Mouse (Mus musculus) embryonic facial prominence, embryonic 13.5 days (tissue): ENCODE measurements at regions not wholly inside any gene's neighbourhood (a gene's known extent, or its start where the extent isn't known, plus 50 kb on each side); places are given as distances from the start of the nearest gene placed in this dataset.
A peak's percentile ranks its signal among the peaks of the same experiment; 100 is the strongest.

Experiments used
- ATAC-seq: fragments of 200-750 bp; cut with Nextera tagmentation; 2 replicates; pipeline ENCODE4 v1.8.0; 2017; ENCODE audit warnings: low read depth; ENCODE audit not compliant: insufficient number of reproducible peaks, insufficient read depth, low FRiP score, low TSS enrichment
- H3K27ac ChIP-seq: fragments of 300-500 bp; sonication (generic); 2 replicates; pipeline ENCODE4 v1.5.1; 2015; ENCODE audit warnings: moderate library complexity, mild to moderate bottlenecking, inconsistent platforms
- H3K27me3 ChIP-seq: fragments of 300-500 bp; sonication (generic); 2 replicates; pipeline ENCODE4 v1.6.1; 2015; ENCODE audit warnings: mild to moderate bottlenecking, inconsistent platforms
- H3K36me3 ChIP-seq: fragments of 300-500 bp; sonication (generic); 2 replicates; pipeline ENCODE4 v1.6.1; 2015; ENCODE audit warnings: mild to moderate bottlenecking, inconsistent platforms
- H3K4me1 ChIP-seq: fragments of 300-500 bp; sonication (generic); 2 replicates; pipeline ENCODE4 v1.6.1; 2015; ENCODE audit warnings: inconsistent platforms
- H3K4me2 ChIP-seq: fragments of 300-500 bp; sonication (generic); 2 replicates; pipeline ENCODE4 v1.6.1; 2015; ENCODE audit warnings: moderate library complexity, mild to moderate bottlenecking, inconsistent platforms
- H3K4me3 ChIP-seq: fragments of 300-500 bp; sonication (generic); 2 replicates; pipeline ENCODE4 v1.5.1; 2015; ENCODE audit warnings: mild to moderate bottlenecking, inconsistent platforms
- H3K9ac ChIP-seq: fragments of 300-500 bp; sonication (generic); 2 replicates; pipeline ENCODE4 v1.6.1; 2015; ENCODE audit warnings: mild to moderate bottlenecking, inconsistent platforms
- H3K9me3 ChIP-seq: fragments of 300-500 bp; sonication (generic); 2 replicates; pipeline ENCODE4 v1.6.1; 2016; ENCODE audit warnings: inconsistent platforms
- WGBS: fragments of 180-500 bp; shearing (Covaris S2); methylation state at CpG from one replicate; pipeline ENCODE4 v1.1.7; 2015; ENCODE audit warnings: mixed read lengths; 5-methylcytosine and 5-hydroxymethylcytosine counted together

DNA sequence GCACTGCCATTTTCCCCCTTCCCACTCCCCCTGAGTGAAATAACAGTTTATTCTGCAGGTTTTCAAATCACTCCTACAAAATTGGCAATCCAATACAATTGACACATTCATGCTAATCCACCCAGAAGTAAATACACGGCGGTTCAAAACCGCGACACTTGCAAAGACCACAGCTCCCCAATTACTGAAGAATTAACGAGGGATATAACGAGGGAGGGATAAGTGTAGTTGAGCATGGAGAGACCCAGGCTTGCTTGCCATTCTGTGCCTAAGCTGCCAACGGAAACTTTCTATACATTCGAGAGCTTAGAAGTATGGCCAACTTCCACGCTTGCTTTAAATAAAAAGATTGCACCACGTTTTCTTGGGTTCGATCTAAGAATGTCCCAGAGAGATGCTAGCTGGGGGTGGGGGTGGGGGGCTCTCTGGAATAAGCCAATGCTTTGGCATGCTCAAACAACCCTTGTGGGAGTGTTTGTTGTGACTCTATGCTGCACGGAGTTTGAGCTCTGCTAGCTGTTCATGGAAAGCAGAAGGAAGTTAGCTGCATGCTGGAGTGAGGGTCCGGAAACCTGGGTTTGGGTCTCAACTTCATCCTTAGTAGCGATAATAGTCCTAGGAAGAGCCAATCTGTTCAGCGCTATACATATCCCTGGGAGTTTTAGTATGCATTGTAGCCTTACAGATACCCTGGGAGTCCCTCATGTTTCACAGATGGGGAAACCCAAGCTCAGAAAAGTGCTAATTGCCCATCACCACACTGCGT, 98.9 kb upstream of the Nrbf2 start:
- WGBS: 84% methylated on average over 16 of the region's 16 CpGs

GRCm38 (mm10) chr10:67384568-67384958, 99.5 kb upstream of the Nrbf2 start:
- Histone ChIP-seq H3K27ac (no peak overlapping the region), H3K4me1 (no peaks in the 10 kb centered on the region), H3K4me3 (no peak overlapping the region), H3K36me3 (no peaks in the 10 kb centered on the region), H3K27me3 (no peaks in the 10 kb centered on the region), H3K9ac (no peak overlapping the region), H3K9me3 (no peaks in the 10 kb centered on the region), H3K4me2 (no peak overlapping the region)
- WGBS: 44% methylated on average over 4 of the region's 4 CpGs
- ATAC-seq: no peak

More for the DNA sequence above, 98.9 kb upstream of the Nrbf2 start:
- Histone ChIP-seq H3K27ac (no peak overlapping the region), H3K4me1 (no peaks in the 10 kb centered on the region), H3K4me2 (no peak overlapping the region), H3K36me3 (no peaks in the 10 kb centered on the region), H3K4me3 (no peak overlapping the region), H3K9ac (no peak overlapping the region), H3K9me3 (no peaks in the 10 kb centered on the region), H3K27me3 (no peaks in the 10 kb centered on the region)
- no peak for ATAC-seq

GRCm38 (mm10) chr10:67385966-67386365, 100.9 kb upstream of the Nrbf2 start:
- ATAC-seq: no peak
- 85% methylated on average over 5 of the region's 5 CpGs for WGBS

DNA sequence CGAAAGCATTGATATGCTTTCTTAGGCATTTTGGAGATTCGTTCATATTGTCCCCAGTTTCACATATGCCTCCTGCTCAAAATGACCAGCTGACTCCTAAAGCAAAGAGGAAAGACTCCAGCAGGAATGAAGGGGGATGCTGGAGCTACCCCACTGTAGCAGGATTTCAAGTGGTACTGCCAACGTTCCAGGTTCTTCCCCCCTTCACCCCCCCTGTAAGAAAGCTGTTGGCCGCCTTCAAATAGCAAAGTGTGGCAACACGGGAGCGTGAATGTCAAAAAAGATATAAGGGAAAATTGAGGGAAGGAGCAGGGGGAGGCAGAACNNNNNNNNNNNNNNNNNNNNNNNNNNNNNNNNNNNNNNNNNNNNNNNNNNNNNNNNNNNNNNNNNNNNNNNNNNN, 103.7 kb upstream of the Nrbf2 start:
- no peaks in the 10 kb centered on the region for H3K9me3 ChIP-seq
- H3K4me2 ChIP-seq: no peak overlapping the region
- H3K9ac ChIP-seq: no peak overlapping the region
- ATAC-seq: no peak
- no peaks in the 10 kb centered on the region for H3K4me1 ChIP-seq
- WGBS: 52% methylated on average over 6 of the region's 6 CpGs
- H3K27ac ChIP-seq: no peak overlapping the region
- H3K36me3 ChIP-seq: no peaks in the 10 kb centered on the region
- H3K27me3 ChIP-seq: no peaks in the 10 kb centered on the region
- H3K4me3 ChIP-seq: no peak overlapping the region

More at GRCm38 (mm10) chr10:67385966-67386365, 100.9 kb upstream of the Nrbf2 start:
- Histone ChIP-seq H3K36me3 (no peaks in the 10 kb centered on the region), H3K27me3 (no peaks in the 10 kb centered on the region), H3K4me1 (no peaks in the 10 kb centered on the region), H3K9me3 (no peaks in the 10 kb centered on the region), H3K9ac (no peak overlapping the region), H3K4me3 (no peak overlapping the region), H3K27ac (no peak overlapping the region), H3K4me2 (no peak overlapping the region)

DNA sequence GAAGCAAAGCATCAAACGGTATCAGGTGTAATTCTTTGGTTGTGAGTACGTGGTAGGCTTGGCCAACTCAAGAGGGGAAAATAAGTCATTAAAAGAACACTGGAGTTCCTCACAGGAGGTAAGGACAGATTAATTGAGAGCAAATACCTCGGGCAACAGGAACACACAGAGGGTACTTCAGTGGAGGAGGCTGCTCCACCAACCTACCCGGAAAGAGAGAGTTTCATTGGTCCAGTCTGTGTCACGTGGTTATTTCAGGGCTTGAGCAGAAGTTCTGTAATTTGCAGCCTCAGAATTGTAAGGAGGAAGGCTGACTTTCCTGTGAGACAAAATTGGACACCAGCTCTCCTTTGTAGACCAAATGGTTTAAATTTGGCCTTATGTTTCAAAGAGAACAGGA, 115.3 kb upstream of the Nrbf2 start:
- 51% methylated on average over 5 of the region's 5 CpGs for WGBS
- Histone ChIP-seq H3K9me3 (no peaks in the 10 kb centered on the region), H3K4me2 (no peak overlapping the region), H3K4me1 (peaks cover 17% of the 10 kb centered on the region), H3K9ac (no peak overlapping the region), H3K4me3 (no peak overlapping the region), H3K36me3 (no peaks in the 10 kb centered on the region), H3K27me3 (no peaks in the 10 kb centered on the region), H3K27ac (no peak overlapping the region)
- ATAC-seq: no peak

- WGBS: 18% methylated on average over 6 of the region's 6 CpGs
- Histone ChIP-seq H3K9ac (no peak overlapping the region), H3K27ac (no peak overlapping the region), H3K4me3 (no peak overlapping the region), H3K9me3 (no peaks in the 10 kb centered on the region), H3K36me3 (no peaks in the 10 kb centered on the region), H3K4me2 (no peak overlapping the region), H3K27me3 (no peaks in the 10 kb centered on the region), H3K4me1 (peaks cover 10% of the 10 kb centered on the region)
- ATAC-seq: no peak
These were observed 116.3 kb upstream of the Nrbf2 start for GRCm38 (mm10) chr10:67401409-67401808.

- H3K9ac ChIP-seq: no peak overlapping the region
- H3K27me3 ChIP-seq: no peaks in the 10 kb centered on the region
- no peaks in the 10 kb centered on the region for H3K9me3 ChIP-seq
- no peak for ATAC-seq
- H3K27ac ChIP-seq: no peak overlapping the region
- 88% methylated on average over 8 of the region's 8 CpGs for WGBS
- H3K4me2 ChIP-seq: no peak overlapping the region
- H3K4me3 ChIP-seq: no peak overlapping the region
- no peaks in the 10 kb centered on the region for H3K4me1 ChIP-seq
- H3K36me3 ChIP-seq: no peaks in the 10 kb centered on the region
These were observed 117.7 kb upstream of the Egr2 start for GRCm38 (mm10) chr10:67417529-67417928.

GRCm38 (mm10) chr10:67420761-67421160, 114.5 kb upstream of the Egr2 start:
- no peaks in the 10 kb centered on the region for H3K9me3 ChIP-seq
- H3K27me3 ChIP-seq: no peaks in the 10 kb centered on the region
- H3K4me3 ChIP-seq: no peak overlapping the region
- WGBS: 74% methylated on average over 5 of the region's 5 CpGs
- ATAC-seq: no peak
- no peak overlapping the region for H3K9ac ChIP-seq
- no peaks in the 10 kb centered on the region for H3K36me3 ChIP-seq
- H3K4me1 ChIP-seq: no peaks in the 10 kb centered on the region
- H3K4me2 ChIP-seq: no peak overlapping the region
- no peak overlapping the region for H3K27ac ChIP-seq

GRCm38 (mm10) chr10:67425407-67425806, 109.9 kb upstream of the Egr2 start:
- Histone ChIP-seq H3K36me3 (no peaks in the 10 kb centered on the region), H3K4me1 (peaks cover 9% of the 10 kb centered on the region), H3K9me3 (no peaks in the 10 kb centered on the region), H3K27me3 (no peaks in the 10 kb centered on the region), H3K4me3 (no peak overlapping the region), H3K4me2 (no peak overlapping the region), H3K9ac (no peak overlapping the region), H3K27ac (no peak overlapping the region)
- ATAC-seq: no peak
- WGBS: 97% methylated on average over 6 of the region's 6 CpGs

GRCm38 (mm10) chr10:67427220-67427619, 108.1 kb upstream of the Egr2 start:
- no peak overlapping the region for H3K27ac ChIP-seq
- peaks cover 9% of the 10 kb centered on the region for H3K4me1 ChIP-seq
- no peaks in the 10 kb centered on the region for H3K36me3 ChIP-seq
- WGBS: 24% methylated on average over 10 of the region's 10 CpGs
- no peaks in the 10 kb centered on the region for H3K27me3 ChIP-seq
- no peaks in the 10 kb centered on the region for H3K9me3 ChIP-seq
- ATAC-seq: no peak
- no peak overlapping the region for H3K4me3 ChIP-seq
- H3K4me2 ChIP-seq: peak overlapping the region; percentile 22
- H3K9ac ChIP-seq: no peak overlapping the region

DNA sequence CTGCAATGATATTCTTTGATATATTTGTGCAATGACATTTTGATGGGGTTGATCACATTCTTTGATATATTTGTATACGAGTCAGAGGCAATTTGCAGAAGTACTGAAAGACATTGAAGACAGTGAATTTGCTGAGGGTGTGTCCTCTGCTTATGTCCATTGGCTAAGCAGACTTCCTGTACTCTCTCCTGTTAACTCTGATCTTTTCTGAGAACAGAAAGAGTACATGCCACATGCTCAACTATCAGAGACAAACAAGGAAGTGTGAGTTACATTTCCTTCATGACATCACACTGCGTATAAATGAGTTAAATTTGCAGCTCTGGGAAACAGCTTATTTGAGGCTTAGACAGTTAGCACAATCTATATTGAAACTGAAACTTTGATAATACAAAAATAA, 104.5 kb upstream of the Egr2 start:
- ATAC-seq: no peak
- 88% methylated on average over 2 of the region's 2 CpGs for WGBS
- H3K9me3 ChIP-seq: no peaks in the 10 kb centered on the region

DNA sequence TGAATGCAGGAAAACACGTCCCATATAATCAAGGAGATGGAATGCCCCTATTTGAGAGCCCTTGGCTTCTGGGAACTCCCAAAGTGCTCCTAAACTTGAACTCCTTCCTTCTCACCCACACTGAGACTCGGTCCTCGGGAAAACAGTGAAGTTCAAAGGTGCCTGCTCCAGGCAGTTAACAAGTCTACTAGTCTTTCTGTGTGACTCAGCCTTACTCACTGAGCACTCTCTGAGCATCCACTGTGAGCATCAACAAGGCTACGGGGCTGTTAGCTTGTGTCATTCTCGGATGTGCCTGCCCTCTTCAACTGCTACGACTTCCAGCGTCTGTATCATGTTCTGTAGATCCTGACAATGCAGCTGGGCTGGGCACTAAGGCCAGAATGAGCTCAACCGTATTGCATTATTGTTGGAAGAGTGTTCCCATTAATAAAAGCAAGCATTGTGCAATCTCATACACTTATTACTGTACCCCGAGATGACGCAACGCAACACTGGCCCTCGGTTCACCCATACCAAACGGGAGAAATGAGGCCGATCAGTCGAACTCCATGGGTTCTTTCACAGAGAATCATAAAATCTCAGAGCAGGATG, 96.1 kb upstream of the Egr2 start:
- no peak for ATAC-seq
- H3K4me1 ChIP-seq: no peaks in the 10 kb centered on the region
- H3K27ac ChIP-seq: no peak overlapping the region
- no peak overlapping the region for H3K4me3 ChIP-seq
- 89% methylated on average over 15 of the region's 15 CpGs for WGBS
- no peaks in the 10 kb centered on the region for H3K9me3 ChIP-seq
- no peak overlapping the region for H3K4me2 ChIP-seq
- H3K27me3 ChIP-seq: no peaks in the 10 kb centered on the region
- H3K9ac ChIP-seq: no peak overlapping the region
- no peaks in the 10 kb centered on the region for H3K36me3 ChIP-seq

More for the DNA sequence above, 104.5 kb upstream of the Egr2 start:
- Histone ChIP-seq H3K27ac (no peak overlapping the region), H3K36me3 (no peaks in the 10 kb centered on the region), H3K9ac (no peak overlapping the region), H3K4me2 (no peak overlapping the region), H3K4me1 (peaks cover 9% of the 10 kb centered on the region), H3K4me3 (no peak overlapping the region), H3K27me3 (no peaks in the 10 kb centered on the region)
